Mouse (Mus musculus) liver, postnatal 0 days (tissue): ENCODE results near the gene Nxph1. TPM values are rescaled to one million over a fixed set of nuclear protein-coding genes. Genes with fewer than 3 reads are reported as not detected.

Experiments used
- ATAC-seq: fragments of 200-750 bp; cut with Nextera tagmentation; 2 replicates; pipeline ENCODE4 v1.8.0; 2017; ENCODE audit warnings: mild to moderate bottlenecking, moderate library complexity
- DNase-seq: peaks from one replicate; pipeline ENCODE4 v3.0.0-alpha.2; 2016
- H3K27ac ChIP-seq: fragments of 300-500 bp; sonication (generic); 2 replicates; pipeline ENCODE4 v1.5.1; 2014; ENCODE audit warnings: antibody characterized with exemption, moderate library complexity, mild to moderate bottlenecking, low read depth
- H3K27me3 ChIP-seq: fragments of 300-500 bp; sonication (generic); 2 replicates; pipeline ENCODE4 v1.6.1; 2014; ENCODE audit warnings: low read length, control low read depth, mixed read lengths; ENCODE audit not compliant: insufficient read depth
- H3K36me3 ChIP-seq: fragments of 300-500 bp; sonication (generic); replicated peaks from 2 replicates; pipeline ENCODE4 v1.6.1; 2014; ENCODE audit warnings: mild to moderate bottlenecking, control low read depth, low read length, moderate library complexity, mixed read lengths; ENCODE audit not compliant: insufficient read depth
- H3K4me1 ChIP-seq: fragments of 300-500 bp; sonication (generic); 2 replicates; pipeline ENCODE4 v1.6.1; 2014; ENCODE audit warnings: antibody characterized with exemption, mild to moderate bottlenecking, control low read depth; ENCODE audit not compliant: insufficient read depth
- H3K4me2 ChIP-seq: fragments of 300-500 bp; sonication (generic); 2 replicates; pipeline ENCODE4 v1.6.1; 2014; ENCODE audit warnings: low read depth, mild to moderate bottlenecking, low read length, moderate library complexity, mixed read lengths
- H3K4me3 ChIP-seq: fragments of 300-500 bp; sonication (generic); 2 replicates; pipeline ENCODE4 v1.5.1; 2014; ENCODE audit warnings: low read depth, low read length
- H3K9ac ChIP-seq: fragments of 300-500 bp; sonication (generic); replicated peaks from 2 replicates; pipeline ENCODE4 v1.6.1; 2014; ENCODE audit warnings: mild to moderate bottlenecking, moderate library complexity
- H3K9me3 ChIP-seq: fragments of 300-500 bp; sonication (generic); 2 replicates; pipeline ENCODE4 v1.6.1; 2016; ENCODE audit warnings: mild to moderate bottlenecking, control low read depth, low read length, mixed read lengths
- CTCF ChIP-seq: sonication (generic); IDR thresholded peaks from 2 replicates; pipeline ENCODE4 v1.5.1; 2016; ENCODE audit warnings: antibody characterized with exemption, low read depth
- EP300 ChIP-seq: IDR thresholded peaks from 2 replicates; pipeline ENCODE4 v1.6.1; 2016; ENCODE audit warnings: antibody characterized with exemption, low read depth, mild to moderate bottlenecking
- WGBS: fragments of 180-500 bp; shearing (Covaris S2); extraction: QIAGEN DNeasy Blood & Tissue Kit; methylation state at CpG from one replicate; pipeline ENCODE4 v1.1.7; 2014; ENCODE audit not compliant: insufficient replicate concordance; 5-methylcytosine and 5-hydroxymethylcytosine counted together
- polyA plus RNA-seq: library from polyadenylated mRNA; unstranded; fragments of >200 nt; fragmentation: Nextera tagmentation; extraction: Ambion mirVana; gene quantifications from 2 replicates; pipeline ENCODE4 v1.2.1, GENCODE M21; 2015

Gene Nxph1
- polyA plus RNA-seq, 1 experiment from 2014 or later = not detected

- TF ChIP-seq EP300 = no peak
- TF ChIP-seq CTCF = no peak
- Histone ChIP-seq H3K4me3 (no peak overlapping the region), H3K36me3 (no peaks in the 10 kb centered on the region), H3K9me3 (no peaks in the 10 kb centered on the region), H3K27ac (no peak overlapping the region), H3K27me3 (no peaks in the 10 kb centered on the region), H3K4me2 (no peak overlapping the region), H3K4me1 (no peaks in the 10 kb centered on the region), H3K9ac (no peak overlapping the region)
- ATAC-seq (no peak), DNase-seq (no peak)
- WGBS = 55% methylated on average over 1 of the region's 1 CpGs
Measured at GRCm38 (mm10) chr6:9149791-9150190, 201.6 kb downstream of the Nxph1 start.

GRCm38 (mm10) chr6:9159191-9159590, 211.0 kb downstream of the Nxph1 start:
- WGBS = 94% methylated on average over 2 of the region's 2 CpGs
- DNase-seq (no peak), ATAC-seq (no peak)
- no peak overlapping the region for H3K27ac ChIP-seq
- no peak overlapping the region for H3K9ac ChIP-seq
- no peaks in the 10 kb centered on the region for H3K27me3 ChIP-seq
- H3K4me1 ChIP-seq = no peaks in the 10 kb centered on the region
- no peak overlapping the region for H3K4me2 ChIP-seq
- TF ChIP-seq EP300 = no peak
- TF ChIP-seq CTCF = no peak
- no peaks in the 10 kb centered on the region for H3K36me3 ChIP-seq
- H3K9me3 ChIP-seq = no peaks in the 10 kb centered on the region
- H3K4me3 ChIP-seq = no peak overlapping the region

- no peak for DNase-seq
- no peak for ATAC-seq
- H3K27me3 ChIP-seq = no peaks in the 10 kb centered on the region
- no peaks in the 10 kb centered on the region for H3K4me1 ChIP-seq
- 55% methylated on average over 3 of the region's 3 CpGs for WGBS
- no peak overlapping the region for H3K9ac ChIP-seq
- no peaks in the 10 kb centered on the region for H3K9me3 ChIP-seq
- H3K4me3 ChIP-seq = no peak overlapping the region
- TF ChIP-seq EP300 (no peak), CTCF (no peak)
- H3K27ac ChIP-seq = no peak overlapping the region
- no peaks in the 10 kb centered on the region for H3K36me3 ChIP-seq
- H3K4me2 ChIP-seq = no peak overlapping the region
Measured at GRCm38 (mm10) chr6:9182477-9182876, 234.2 kb downstream of the Nxph1 start.

- H3K4me3 ChIP-seq = no peak overlapping the region
- no peak overlapping the region for H3K27ac ChIP-seq
- DNase-seq (no peak), ATAC-seq (no peak)
- no peaks in the 10 kb centered on the region for H3K36me3 ChIP-seq
- H3K27me3 ChIP-seq = no peaks in the 10 kb centered on the region
- 77% methylated on average over 4 of the region's 4 CpGs for WGBS
- TF ChIP-seq EP300 = no peak
- no peak for TF ChIP-seq CTCF
- no peaks in the 10 kb centered on the region for H3K9me3 ChIP-seq
- no peak overlapping the region for H3K9ac ChIP-seq
- H3K4me2 ChIP-seq = no peak overlapping the region
- H3K4me1 ChIP-seq = no peaks in the 10 kb centered on the region
Measured at GRCm38 (mm10) chr6:9210730-9211129, 262.5 kb downstream of the Nxph1 start.

GRCm38 (mm10) chr6:9220724-9221453, 272.7 kb downstream of the Nxph1 start:
- ATAC-seq = no peak
- Histone ChIP-seq H3K27ac (no peak overlapping the region), H3K4me3 (no peak overlapping the region), H3K36me3 (no peaks in the 10 kb centered on the region), H3K9me3 (no peaks in the 10 kb centered on the region), H3K27me3 (no peaks in the 10 kb centered on the region), H3K4me2 (no peak overlapping the region), H3K9ac (no peak overlapping the region), H3K4me1 (no peaks in the 10 kb centered on the region)
- WGBS = 68% methylated on average over 4 of the region's 4 CpGs
- no peak for DNase-seq
- TF ChIP-seq CTCF (no peak), EP300 (no peak)

- TF ChIP-seq CTCF = peak; percentile 38
- TF ChIP-seq EP300 = no peak
- no peak overlapping the region for H3K27ac ChIP-seq
- H3K4me2 ChIP-seq = no peak overlapping the region
- H3K4me1 ChIP-seq = no peaks in the 10 kb centered on the region
- H3K36me3 ChIP-seq = no peaks in the 10 kb centered on the region
- H3K27me3 ChIP-seq = no peaks in the 10 kb centered on the region
- no peak for ATAC-seq
- no peaks in the 10 kb centered on the region for H3K9me3 ChIP-seq
- no peak overlapping the region for H3K4me3 ChIP-seq
- no peak overlapping the region for H3K9ac ChIP-seq
- DNase-seq = no peak
Measured at GRCm38 (mm10) chr6:9234802-9235201, 286.6 kb downstream of the Nxph1 start.
